Mouse (Mus musculus) gastrocnemius, postnatal 14 days (tissue): ENCODE measurements around the gene Ttc26. TPM values are rescaled to one million over a fixed set of nuclear protein-coding genes. Genes with fewer than 3 reads are reported as not detected.
A peak's percentile ranks its signal among the peaks of the same experiment; 100 is the strongest.

Experiments
- DNase-seq: peaks from one replicate; pipeline ENCODE4 v3.0.0; 2021; ENCODE audit warnings: mixed read lengths
- intact Hi-C: fragments of 180-260 bp; cut with DNase I; formaldehyde crosslinking; loops from one replicate; pipeline ENCODE4 v1.15.1; 2025; ENCODE audit warnings: low total_unique reads
- long read RNA-seq, 2 experiments: library from polyadenylated mRNA; stranded (forward); transcript quantifications; one replicate each; pipeline ENCODE4 v2.0.0; 2021
- total RNA-seq, 2 experiments: library from RNA; stranded (reverse); gene quantifications; 2 replicates each; pipeline ENCODE4 v1.2.3; 2021

The Ttc26 gene
- total RNA-seq: 1 to 10 TPM; 1.1 to 1.5 TPM
- long read RNA-seq, experiment 1, full-length matches to known transcripts: 1 of 1 reads
- long read RNA-seq, experiment 1, partial matches to known transcripts: 0 of 1 reads
- long read RNA-seq, experiment 1, other reads (novel, unspliced or antisense): 0 of 1 reads
- long read RNA-seq, experiment 2: 0 reads

DNA sequence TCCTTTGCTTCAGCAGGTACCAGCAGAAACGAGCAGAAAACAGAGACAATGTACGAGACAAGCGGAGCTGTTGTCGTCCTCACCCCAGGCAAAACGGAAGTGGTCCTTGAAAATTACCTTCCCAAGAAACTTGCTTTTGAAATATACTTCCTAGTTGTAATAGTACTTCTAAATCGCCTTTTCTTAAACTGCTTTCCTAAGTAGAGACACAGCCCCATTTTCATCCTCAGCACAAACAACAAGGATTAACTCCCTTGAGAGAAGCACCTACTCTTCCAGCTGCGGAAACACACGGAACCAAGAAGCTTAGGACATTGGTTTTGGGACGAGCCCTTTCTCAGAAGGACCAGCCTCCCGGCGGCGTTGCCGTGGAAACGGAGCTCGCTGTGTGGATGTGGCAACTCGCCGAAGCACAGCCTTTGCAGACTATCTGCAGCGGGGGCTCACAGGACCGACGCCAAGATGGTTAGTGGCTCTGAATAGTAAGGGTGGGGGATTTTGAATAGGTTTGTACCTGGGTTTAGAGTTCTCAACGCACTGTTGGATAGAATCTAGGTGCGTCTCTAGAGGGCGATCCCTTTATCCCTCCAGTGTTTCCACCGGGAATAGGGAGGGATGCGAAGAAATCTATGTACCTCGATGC, at the start of gene Ttc26:
Gene Ttc26 (plus strand): TSS at position 341 of the 643 bp plus-strand sequence.
- DNase-seq: peak; percentile 82
- intact Hi-C loops: no loop called here

DNA sequence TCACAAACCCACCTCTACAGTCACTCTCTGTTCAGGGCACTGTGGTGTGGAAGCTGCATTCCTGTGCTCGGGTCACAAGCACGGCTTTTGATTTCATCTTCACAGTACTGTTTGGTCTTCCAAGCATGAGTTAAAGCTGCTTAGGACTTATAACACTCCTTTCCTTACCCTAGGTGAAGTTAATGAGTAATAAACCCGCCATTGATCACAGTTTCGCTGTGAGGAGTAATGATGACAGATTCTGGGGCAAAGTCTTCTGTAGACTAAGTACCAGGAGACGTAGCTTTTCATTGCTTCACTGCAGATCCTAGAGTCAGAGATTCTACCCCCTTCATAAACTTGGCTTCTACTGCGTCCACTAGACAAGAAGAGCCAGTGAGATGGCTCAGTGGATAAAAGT, 46.0 kb upstream of the Ttc26 start:
- intact Hi-C loops: no loop called here
- no peak for DNase-seq

DNA sequence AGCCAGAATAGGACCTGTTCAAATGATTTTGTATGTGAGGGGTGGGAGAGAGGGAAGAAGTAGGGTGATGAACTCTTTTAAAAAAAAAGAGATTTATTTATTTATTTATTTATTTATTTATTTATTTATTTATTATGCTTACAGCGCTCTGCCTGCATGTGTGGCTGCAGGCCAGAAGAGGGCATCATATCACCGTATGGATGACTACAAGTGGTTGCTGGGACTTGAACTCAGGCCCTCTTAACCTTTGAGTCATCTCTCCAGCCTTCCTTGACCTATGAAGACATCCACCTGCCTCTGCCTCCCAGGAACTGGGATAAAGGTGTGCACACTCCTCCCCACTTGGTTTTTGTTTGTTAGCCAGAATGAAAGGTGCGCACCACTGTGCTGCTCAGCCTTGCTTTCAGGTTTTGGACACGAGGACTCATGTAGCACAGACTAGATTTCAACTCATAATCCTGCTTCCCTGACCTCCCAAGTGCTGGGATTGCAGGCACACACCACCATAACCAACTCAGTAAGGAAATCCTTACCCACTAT, 44.0 kb upstream of the Ttc26 start:
- intact Hi-C loops: no loop called here
- DNase-seq: no peak

DNA sequence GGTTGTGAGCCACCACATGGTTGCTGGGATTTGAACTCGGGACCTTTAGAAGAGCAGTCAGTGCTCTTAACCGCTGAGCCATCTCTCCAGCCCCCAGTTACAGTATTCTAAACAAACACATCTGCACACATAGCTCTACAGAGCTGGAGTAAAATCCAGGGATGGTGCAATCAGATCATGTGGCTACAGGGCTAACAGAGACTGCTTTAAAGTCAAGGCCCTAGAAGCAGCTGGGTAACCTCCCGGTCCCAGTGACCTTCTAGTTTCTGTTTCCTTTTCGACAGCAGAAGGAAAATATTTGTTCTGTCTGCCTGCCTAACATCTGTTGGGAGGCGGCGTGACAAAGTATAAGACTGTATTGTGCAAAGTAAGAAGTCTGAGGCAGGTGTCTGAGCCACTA, 43.3 kb upstream of the Ttc26 start:
- DNase-seq: no peak
- intact Hi-C loops: no loop called here

DNA sequence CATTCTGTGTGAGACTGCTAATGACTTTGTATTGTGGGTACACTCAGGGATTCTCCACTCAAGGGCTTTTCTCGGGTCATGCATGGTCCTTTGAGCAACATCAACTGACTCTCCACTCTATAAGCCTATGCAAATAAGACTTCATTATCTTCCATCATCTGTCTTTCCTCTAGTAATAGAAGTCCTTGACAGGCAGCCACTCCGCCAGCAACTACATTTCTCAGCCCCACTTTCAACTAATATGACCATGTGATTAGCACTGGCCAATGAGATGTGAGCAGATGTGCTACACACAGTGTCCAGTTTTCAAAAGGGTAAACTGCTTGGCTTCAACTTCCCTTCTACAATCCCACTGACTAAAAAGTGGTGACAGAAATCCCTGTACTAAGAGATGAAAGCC, 42.2 kb upstream of the Ttc26 start:
- intact Hi-C loops: no loop called here
- DNase-seq: no peak

DNA sequence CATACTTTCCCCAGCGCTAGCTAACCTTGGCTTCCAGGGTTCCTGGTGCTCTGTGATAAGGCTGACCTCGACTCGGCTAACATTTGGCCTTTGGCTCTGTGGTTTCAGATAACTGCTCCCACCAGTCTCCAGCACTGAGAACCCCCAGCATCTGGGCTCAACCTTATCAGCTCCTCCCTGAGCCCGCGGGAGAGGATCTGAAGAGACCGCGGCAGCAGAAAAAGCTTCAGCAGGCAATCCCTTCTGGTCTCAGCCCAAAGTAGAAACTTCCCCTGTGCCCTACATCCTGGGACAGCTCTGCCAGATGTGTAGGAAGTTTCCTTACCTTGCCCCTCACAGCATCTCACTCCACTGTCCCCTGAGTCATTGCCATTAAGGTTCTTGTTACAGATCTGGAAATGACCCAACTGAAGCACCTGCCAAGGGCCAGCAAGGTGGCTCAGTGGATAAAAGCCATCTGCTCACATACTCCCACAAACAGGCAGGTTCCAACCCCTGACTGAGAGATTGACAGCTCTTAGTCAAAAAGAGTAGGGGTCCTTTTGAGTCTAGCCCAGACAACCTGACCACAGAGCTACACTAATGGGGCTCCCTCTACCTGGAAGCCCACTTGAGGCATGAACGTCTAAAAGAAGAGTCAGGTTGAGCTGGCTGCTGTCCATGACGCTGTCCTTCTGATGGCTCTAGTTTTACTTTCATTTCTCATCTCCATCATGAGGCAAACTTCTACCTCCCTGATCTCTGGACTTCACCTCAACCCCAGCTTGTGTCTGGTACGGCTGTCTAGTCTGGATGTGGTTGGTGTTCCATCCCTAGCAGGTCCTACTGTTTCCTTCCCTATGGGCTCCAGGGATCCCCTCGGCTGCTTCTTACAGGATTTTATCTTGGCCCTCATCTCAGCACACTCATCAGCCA, 39.3 kb upstream of the Ttc26 start:
- DNase-seq: no peak
- intact Hi-C loops: no loop called here

DNA sequence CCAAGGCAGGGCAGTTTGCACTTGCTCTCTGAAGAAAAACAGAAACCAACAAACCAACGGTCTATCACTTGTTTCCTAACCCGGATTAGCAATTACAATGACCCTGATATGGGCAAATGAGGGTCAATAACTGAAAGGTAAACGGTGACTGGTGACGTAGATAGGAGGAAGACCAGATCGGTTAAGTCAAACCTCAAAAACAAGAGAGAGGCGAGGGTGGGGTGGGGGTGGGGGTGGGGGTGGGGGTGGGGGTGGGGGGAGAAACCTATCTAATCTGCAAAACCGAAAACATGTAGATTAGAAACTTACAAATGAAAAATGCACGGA, 38.6 kb upstream of the Ttc26 start:
- no peak for DNase-seq
- intact Hi-C loops: no loop called here

DNA sequence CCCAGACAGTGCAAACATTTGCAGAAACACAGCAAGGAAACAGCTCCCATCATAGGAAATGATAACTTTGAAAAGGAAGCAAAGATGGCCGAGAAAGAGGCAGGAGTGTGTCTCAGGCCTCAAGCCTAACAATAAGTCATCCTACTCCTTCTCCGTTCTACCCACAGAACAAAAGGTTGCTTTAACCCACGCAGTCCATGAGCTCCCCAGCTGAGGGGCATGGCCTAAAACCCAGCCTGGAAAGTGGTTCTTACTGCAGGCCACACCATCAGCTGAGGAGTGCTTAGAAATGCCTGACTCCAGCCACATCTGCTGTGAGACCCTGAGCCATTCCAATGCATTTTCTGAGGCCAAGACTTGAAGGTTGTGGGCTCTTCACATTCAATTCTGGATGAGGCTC, 37.7 kb upstream of the Ttc26 start:
- DNase-seq: no peak
- intact Hi-C loops: no loop called here

DNA sequence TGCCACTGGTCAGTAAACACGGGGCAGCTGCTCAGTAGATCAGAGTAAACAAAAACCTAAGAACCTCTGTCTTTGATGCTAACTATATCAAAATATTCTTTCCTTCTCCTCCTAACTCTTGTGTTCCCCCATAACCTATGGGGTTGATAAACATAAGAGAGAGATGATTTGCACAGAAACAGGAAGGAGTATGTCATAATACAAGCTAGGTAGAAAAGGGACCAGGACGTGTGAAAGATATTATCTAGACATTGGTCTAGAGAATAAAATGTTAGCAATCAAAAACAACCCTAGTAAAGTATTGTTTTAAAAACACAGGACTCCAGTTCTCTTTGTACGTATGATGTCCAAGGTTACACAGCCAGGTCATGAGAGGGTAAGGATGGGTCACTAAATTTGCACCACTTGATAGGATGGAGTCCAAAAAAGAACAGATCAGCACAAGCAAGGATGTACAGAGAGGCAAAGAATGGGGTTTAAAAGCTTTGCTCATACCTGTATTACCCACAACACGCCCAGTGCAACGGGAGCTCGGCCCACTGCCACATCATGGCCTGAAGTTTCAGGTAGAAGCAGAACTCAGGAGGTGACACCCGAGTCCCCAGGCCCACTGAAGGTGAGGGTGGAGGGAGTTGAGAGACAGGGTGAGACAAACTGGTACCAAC, 37.1 kb upstream of the Ttc26 start:
- no peak for DNase-seq
- intact Hi-C loops: no loop called here

DNA sequence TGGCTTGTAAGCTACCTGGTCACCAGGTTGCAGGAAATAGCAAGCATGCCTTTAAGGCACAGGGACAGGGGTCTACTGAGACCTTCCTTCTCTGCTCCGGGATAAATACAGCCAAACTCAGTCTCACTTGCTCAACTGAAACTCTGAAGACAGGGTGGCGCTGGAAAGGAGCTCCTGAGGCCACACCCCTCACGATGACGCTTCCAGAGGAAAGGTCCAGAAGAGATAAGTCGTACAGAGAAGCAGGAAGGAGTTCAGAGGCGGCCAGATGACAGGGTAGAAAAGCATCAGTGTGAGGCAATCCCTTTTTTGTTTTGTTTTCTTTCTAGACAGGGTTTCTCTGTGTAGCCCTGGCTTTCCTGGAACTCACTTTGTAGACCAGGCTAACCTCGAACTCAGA, 35.5 kb upstream of the Ttc26 start:
- DNase-seq: peak; percentile 32
- intact Hi-C loops: no loop called here

DNA sequence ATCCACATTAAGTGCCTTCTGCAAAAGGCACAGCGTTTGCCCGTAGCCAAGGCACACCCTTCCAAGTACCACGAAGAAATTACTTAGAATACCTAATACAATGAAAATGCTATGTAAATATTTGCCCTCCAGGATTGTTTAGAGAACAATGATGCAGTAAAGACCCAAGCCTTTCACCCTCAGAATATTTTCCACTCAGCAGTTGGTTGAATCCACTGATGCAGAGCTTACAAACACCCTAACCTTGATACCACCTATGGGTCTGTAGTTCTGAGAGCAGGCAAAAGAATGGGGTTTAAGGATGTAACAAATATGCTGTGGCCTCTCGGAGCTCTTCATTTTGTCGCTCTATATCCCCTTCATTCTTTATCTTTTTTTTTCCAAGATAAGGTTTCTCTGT, 33.4 kb upstream of the Ttc26 start:
- intact Hi-C loops: no loop called here
- no peak for DNase-seq

DNA sequence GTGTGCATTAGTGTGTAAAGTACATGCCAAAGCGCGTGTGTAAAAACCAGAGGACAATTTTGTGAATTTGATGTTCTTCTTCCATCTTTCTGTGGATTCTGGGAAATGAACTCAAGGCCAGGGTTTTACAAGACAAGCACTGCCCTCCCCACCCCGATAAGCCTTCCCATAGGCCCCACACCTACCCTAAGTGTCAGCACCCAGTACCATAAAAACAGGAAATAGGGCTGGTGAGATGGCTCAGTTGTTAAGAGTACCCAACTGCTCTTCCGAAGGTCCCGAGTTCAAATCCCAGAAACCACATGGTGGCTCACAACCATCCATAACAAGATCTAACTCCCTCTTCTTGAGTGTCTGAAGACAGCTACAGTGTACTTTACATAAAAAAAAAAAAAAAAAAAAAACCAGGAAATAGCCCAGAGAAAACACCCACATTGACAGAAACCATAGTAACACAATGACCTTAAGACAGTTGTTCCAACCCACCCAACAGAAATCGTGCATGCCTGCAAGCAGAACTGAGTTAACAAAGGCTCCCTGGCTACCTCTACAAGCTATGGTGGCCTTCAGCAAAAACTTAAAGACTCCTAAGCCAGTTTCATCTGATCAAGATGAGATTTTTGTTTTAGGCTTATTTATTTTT, 32.3 kb upstream of the Ttc26 start:
- intact Hi-C loops: no loop called here

DNA sequence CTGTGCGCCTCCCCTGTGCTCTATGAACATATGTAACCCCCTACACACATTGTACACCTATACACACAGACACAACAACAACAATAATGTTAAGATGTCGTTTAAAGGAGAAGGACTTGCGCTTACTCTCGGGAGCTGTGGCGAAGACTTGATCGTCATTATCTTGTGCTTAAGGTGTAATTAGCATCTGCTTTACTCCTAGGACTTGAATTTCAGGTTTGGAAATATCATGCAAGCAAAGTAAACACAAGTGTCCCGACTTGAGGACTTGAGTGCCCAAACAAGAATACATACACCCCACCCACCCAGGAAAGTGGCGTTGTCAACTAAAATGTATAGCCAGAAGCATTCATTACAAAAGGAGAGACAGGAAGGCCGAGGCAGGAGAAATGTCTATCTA, 31.5 kb upstream of the Ttc26 start:
- intact Hi-C loops: no loop called here
- no peak for DNase-seq

More for the DNA sequence above, 32.3 kb upstream of the Ttc26 start:
- no peak for DNase-seq

DNA sequence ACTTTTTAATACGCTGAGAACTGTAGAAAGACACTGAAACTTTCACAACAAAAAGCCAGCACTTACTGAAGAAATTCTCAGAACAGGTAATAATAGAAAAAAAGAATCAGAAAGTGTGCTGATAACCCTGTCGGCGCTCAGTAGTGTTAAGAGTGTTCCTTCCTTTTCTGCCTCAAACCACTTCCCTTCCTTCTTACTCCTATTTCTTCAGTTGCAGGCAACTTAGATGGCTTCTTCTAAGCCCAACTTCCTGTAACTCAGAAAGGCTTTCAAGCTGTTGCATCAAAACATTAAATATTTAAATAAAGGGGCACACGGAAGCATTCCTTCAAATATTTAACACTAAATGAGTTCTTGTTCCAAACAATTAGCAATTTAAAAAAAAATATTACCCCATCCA, 29.3 kb upstream of the Ttc26 start:
- intact Hi-C loops: no loop called here
- DNase-seq: no peak

DNA sequence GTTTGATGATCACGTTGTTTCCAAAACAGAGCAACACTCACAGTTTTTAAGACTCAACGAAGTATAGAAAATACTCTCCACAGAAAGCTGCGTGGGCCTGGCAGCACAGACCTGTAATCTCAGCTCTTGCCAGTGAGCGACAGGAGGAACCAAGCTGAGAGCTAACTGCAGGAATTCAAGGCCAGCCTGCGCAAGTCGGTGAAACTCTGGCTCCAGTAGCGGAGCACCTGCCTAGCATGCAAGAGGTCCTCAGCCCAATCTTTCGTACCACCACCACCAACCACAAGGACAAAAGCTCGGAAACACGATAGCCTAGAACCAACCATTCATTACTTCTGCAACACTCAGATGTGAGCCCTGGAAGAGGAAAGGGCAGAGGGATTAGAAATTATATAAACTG, 28.8 kb upstream of the Ttc26 start:
- intact Hi-C loops: no loop called here

DNA sequence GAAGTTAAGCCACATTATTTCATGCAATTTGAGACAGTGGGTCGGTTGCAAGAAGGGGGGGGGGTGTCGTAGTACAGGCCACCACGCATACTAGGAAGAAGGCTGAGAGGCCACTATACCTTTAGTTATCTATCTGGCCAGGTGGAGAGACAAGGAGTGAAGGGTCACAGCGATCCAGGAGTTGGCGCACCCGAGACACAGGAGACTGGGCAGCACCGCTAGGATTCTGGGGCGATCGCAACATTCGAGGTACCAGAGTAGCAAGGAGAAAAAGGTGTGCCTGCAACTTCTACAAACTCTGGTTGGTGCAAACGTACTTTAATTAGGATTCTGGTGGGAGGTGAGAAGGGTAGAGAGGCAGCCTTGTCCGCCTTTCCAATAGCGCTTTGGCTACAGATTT, 28.1 kb upstream of the Ttc26 start:
- no peak for DNase-seq
- intact Hi-C loops: no loop called here

More for the DNA sequence above, 28.8 kb upstream of the Ttc26 start:
- no peak for DNase-seq

DNA sequence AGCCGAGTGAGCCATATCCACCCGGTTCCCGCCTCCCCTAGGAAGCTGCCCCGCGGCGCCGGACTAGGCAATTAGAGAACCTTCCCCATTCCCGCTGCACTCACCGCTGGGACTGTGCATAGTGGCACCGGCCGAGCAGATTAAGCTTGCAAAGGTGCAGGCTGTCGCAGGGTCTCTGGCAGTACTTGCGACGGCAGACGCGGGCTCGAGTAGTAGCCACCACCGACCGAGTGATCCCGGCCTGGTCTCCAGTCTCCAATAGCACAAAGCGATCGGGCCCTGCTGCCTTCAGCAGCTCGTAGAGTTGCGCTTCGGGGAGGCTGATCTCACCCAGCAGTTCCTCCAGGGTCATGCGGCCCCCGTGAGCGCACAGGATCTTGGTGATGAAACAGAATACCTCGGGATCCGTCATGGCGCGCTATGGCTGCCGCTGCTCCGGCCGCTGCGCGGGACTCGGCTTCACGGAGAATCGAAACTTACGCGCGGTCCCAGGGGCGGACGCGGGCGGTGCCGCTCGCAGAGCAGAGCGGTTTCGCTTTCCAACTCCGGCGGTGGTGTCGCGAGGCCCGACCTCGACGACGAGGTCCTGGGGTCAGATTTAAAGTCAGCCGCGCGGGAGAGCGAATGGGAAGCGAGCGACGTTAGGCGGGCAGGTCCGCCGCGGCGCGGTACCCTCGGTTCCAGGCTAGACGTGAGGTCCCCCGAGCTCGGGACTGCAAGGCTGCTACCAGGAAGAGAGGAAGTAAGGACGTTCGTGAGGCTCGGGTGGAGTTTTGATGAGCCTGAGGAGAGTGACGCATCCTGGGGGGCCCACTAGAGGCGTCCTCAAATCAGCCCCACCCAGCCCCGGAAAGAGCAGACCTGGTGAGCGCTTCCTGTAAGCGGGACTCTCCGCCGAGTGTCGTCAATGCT, 27.2 kb upstream of the Ttc26 start, which contains the start of gene Zc3hav1:
Gene Zc3hav1 (minus strand): TSS at position 793 of the 912 bp plus-strand sequence.
- intact Hi-C loops: no loop called here
- peak; percentile 83 for DNase-seq

DNA sequence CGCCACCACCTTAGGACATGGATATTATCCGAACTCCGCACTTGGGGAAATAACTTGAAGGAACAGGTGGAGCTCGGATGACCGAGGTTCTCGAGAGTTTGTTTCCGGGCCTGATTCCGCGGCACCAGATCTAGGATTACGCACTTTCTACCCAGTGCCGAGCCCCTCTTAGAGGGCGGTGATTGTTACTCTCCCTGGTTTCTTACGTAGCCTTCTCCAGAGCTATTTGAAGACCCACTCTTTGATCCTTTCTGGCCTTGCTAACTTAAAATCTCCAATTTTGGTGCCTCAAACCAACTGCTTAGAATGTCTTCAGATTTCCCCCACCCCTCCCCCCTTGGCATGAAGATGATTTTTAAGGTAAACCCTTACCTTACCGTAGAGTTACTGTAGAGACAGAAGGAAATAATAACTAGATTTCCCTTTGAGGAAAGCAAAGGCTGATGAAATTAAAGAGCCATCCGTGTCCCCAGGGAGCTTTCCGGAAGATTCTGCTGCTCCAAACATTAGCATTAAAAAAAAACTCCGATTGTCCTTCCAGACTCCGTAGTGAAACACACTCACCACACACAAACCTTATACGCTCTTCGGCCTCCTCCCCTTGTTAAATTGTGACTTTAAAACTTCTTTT, 26.4 kb upstream of the Ttc26 start:
- intact Hi-C loops: no loop called here
- no peak for DNase-seq
